Mouse (Mus musculus) cerebellum, adult (tissue): Measurements from ENCODE around the gene Frzb.

Experiments
- ATAC-seq: cut with Nextera tagmentation; 2 replicates; pipeline ENCODE4 v1.9.2; 2017; ENCODE audit warnings: mild to moderate bottlenecking, moderate library complexity, mixed read lengths; ENCODE audit not compliant: insufficient number of reproducible peaks, low FRiP score, low TSS enrichment

Frzb gene

GRCm38 (mm10) chr2:80430357-80431053, 16.9 kb downstream of the Frzb start:
- no peak for ATAC-seq

- no peak for ATAC-seq
Measured at GRCm38 (mm10) chr2:80423116-80423515, 24.3 kb downstream of the Frzb start.

GRCm38 (mm10) chr2:80421990-80422389, 25.4 kb downstream of the Frzb start:
- no peak for ATAC-seq

- ATAC-seq: no peak
Measured at GRCm38 (mm10) chr2:80416286-80416685, 31.1 kb downstream of the Frzb start.

- ATAC-seq: no peak
Measured at GRCm38 (mm10) chr2:80414387-80414786, 33.0 kb downstream of the Frzb start.

GRCm38 (mm10) chr2:80413124-80413523, 34.3 kb downstream of the Frzb start:
- no peak for ATAC-seq

- no peak for ATAC-seq
Measured at GRCm38 (mm10) chr2:80409893-80410574, 37.4 kb downstream of the Frzb start.

- ATAC-seq: no peak
Measured at GRCm38 (mm10) chr2:80404770-80405169, 42.7 kb downstream of the Frzb start.

- ATAC-seq: no peak
Measured at GRCm38 (mm10) chr2:80398595-80399099, 48.8 kb downstream of the Frzb start.

- no peak for ATAC-seq
Measured at GRCm38 (mm10) chr2:80396864-80397263, 50.6 kb downstream of the Frzb start.

- no peak for ATAC-seq
Measured at GRCm38 (mm10) chr2:80396057-80396456, 51.4 kb downstream of the Frzb start.

- ATAC-seq: no peak
Measured at GRCm38 (mm10) chr2:80388341-80388740, 59.1 kb downstream of the Frzb start.

- ATAC-seq: no peak
Measured at GRCm38 (mm10) chr2:80387668-80388067, 59.8 kb downstream of the Frzb start.

GRCm38 (mm10) chr2:80386255-80386654, 61.2 kb downstream of the Frzb start:
- no peak for ATAC-seq

GRCm38 (mm10) chr2:80384447-80384846, 63.0 kb downstream of the Frzb start:
- no peak for ATAC-seq

GRCm38 (mm10) chr2:80379848-80380247, 67.6 kb downstream of the Frzb start:
- no peak for ATAC-seq

- no peak for ATAC-seq
Measured at GRCm38 (mm10) chr2:80374892-80375291, 72.5 kb downstream of the Frzb start.

GRCm38 (mm10) chr2:80371458-80371857, 76.0 kb downstream of the Frzb start:
- no peak for ATAC-seq
